Mouse (Mus musculus) gastrocnemius, postnatal 4 days (tissue): Measurements from ENCODE around the gene Olfr549. TPM values are rescaled to one million over a fixed set of nuclear protein-coding genes. Genes with fewer than 3 reads are reported as not detected.

Experiments used
- DNase-seq, 2 experiments: peaks; one replicate each; pipeline ENCODE4 v3.0.0; 2021 to 2022; ENCODE audit warnings: low spot score in 2 of 2, mixed read lengths in 2 of 2
- total RNA-seq, 2 experiments: library from RNA; stranded (reverse); gene quantifications; 2 replicates each; pipeline ENCODE4 v1.2.3; 2021

The Olfr549 gene
- total RNA-seq, 2 experiments from 2014 or later, result not detected

DNA sequence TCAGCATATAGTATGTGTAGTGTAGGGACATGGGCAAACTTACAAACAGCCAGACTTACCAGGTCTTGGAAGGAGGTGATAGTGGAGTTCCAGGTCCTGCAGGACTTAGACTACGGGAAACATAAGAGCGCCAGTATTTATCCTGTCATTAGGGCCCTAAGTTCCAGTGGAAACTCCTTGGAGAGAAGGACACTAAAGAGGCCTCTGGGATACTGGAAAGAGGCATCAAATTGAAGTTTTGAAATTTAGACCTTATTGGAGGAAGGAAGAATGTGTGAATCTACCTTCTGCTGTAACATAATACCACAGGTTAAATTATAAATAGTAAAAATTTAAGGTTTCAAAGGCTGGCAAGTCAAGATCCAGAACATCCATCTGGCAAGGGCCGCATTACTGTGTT lies 42.1 kb downstream of the Olfr549 start, which contains the start of gene Olfr551:
Gene Olfr551, minus strand, starts transcription at position 101 of the 400 bp plus-strand sequence.
- DNase-seq, result no peak

GRCm38 (mm10) chr7:102597378-102598031 lies 47.8 kb downstream of the Olfr549 start, which contains the start of gene Olfr552:
TSS of gene Olfr552 (plus strand) at chr7:102597770.
- no peak for DNase-seq

Other genes starting within 250 kb of the Olfr549 start
- gene Rrm1, start 108.2 kb upstream of the Olfr549 start, total RNA-seq, result 10 to 100 TPM; 49.5 to 52.2 TPM
- not detected for gene Olfr543, start 68.2 kb upstream of the Olfr549 start, total RNA-seq
- gene Olfr544, start 61.6 kb upstream of the Olfr549 start, total RNA-seq, result not detected
- gene Olfr545, start 50.3 kb upstream of the Olfr549 start, total RNA-seq, result not detected
- not detected for gene Olfr547, start 15.1 kb upstream of the Olfr549 start, total RNA-seq
- not detected for gene Olfr548-ps1, start 9.0 kb upstream of the Olfr549 start, total RNA-seq
- 1 to 10 TPM; 4.7 to 6.4 TPM for gene Trim21, start 15.6 kb downstream of the Olfr549 start, total RNA-seq
- gene Olfr550, start 21.6 kb downstream of the Olfr549 start, total RNA-seq, result under 1 TPM in 1 of 2 experiments, not detected in 1; 0.10 TPM
- not detected for gene Olfr551, start 42.0 kb downstream of the Olfr549 start, total RNA-seq
- not detected for gene Olfr552, start 47.9 kb downstream of the Olfr549 start, total RNA-seq
- gene Olfr553, start 68.3 kb downstream of the Olfr549 start, total RNA-seq, result not detected
- gene Olfr554, start 88.6 kb downstream of the Olfr549 start, total RNA-seq, result not detected
- gene Olfr555, start 109.0 kb downstream of the Olfr549 start, total RNA-seq, result not detected
- not detected for gene Olfr556, start 115.0 kb downstream of the Olfr549 start, total RNA-seq
- gene Trim68, start 137.5 kb downstream of the Olfr549 start, total RNA-seq, result 1 to 10 TPM; 7.2 to 9.0 TPM
- gene Olfr557, start 146.0 kb downstream of the Olfr549 start, total RNA-seq, result not detected
- gene Olfr558, start 152.3 kb downstream of the Olfr549 start, total RNA-seq, result 1 to 10 TPM; 3.3 to 5.2 TPM
- gene Olfr33, start 169.2 kb downstream of the Olfr549 start, total RNA-seq, result not detected
- gene Olfr559, start 177.6 kb downstream of the Olfr549 start, total RNA-seq, result not detected
- gene Olfr560, start 209.5 kb downstream of the Olfr549 start, total RNA-seq, result under 1 TPM in 1 of 2 experiments, not detected in 1; 0.17 TPM
- gene Olfr78, start 209.6 kb downstream of the Olfr549 start, total RNA-seq, result 1 to 10 TPM in 1 of 2 experiments, under 1 TPM in 1; 0.83 to 1.9 TPM
- under 1 TPM in 1 of 2 experiments, not detected in 1; 0.27 TPM for gene Olfr561, start 221.4 kb downstream of the Olfr549 start, total RNA-seq